Mouse (Mus musculus) A20 (cell line): ENCODE data around the gene Krt33b.

Experiments used
- DNase-seq: peaks from one replicate; pipeline ENCODE4 v3.0.0-alpha.2; 2011; ENCODE audit warnings: low read depth, low spot score

Krt33b gene

GRCm38 (mm10) chr11:99993620-99994383 lies 35.9 kb downstream of the Krt33b start, which contains the start of gene Krtap17-1:
Gene Krtap17-1, minus strand, starts transcription at chr11:99993994.
- no peak for DNase-seq

DNA sequence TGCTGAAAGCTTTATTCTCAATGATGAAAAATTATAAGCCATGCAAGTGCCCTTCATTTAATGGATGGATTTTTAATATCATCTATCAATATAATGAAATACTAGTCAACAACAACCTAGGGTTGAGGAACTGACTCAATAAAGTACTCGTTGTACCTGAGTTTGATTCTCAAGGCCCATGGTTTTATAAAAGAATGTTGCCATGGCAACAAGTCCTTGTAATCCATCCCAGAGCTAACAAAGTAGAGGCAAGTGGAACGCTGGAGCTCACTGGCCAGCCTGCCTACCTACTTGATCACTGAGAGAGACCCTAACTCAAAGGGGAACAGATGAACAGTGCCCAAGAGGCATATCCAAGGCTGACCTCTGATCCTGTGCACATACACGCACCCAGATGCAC lies 39.1 kb downstream of the Krt33b start:
- no peak for DNase-seq

DNA sequence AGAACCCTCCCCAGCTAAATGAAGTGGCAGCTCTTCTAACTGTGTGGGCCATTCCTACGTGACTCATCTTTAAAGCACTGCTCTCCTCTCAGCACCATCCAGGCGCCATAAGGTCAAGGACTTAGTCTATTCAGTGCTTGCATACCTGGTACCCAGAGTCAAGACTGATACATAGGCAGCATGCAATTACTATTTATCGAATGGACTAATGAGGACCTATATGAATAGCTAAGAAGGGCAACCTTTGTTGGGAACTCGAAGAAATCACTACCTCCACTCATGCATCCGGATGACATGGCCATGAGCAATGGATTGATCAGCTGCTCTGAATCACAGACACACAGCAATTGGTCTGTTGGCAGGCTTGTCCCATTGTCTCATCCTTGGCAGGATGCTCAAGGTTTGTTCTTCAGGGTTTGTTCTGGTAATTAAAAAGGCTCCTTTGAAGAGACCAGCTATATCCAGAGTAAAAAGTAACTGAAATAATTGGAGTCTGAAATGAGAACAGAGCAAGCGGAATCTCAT lies 39.7 kb downstream of the Krt33b start:
- no peak for DNase-seq

- DNase-seq, result no peak
Measured at GRCm38 (mm10) chr11:99988530-99988929, 41.1 kb downstream of the Krt33b start.

DNA sequence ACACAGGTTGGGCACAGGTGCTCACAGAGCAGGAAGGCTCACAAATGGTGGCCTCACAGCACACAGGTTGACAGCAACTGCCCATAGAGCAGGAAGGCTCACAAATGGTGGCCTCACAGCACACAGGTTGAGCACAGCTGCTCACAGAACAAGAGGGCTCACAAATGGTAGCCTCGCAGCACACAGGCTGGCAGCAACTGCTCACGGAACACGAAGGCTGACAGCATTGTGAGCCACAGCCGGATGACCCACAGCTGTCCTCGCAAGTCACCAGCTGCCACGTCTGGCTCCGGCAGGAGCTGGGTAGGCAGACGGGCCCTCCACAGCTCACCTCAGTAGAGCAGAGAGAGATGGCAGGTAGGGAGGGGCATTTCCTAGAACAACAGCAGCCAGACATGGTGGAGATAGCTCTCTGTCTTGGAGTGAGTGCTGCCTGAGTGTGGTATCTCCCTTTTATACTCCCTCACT lies 43.5 kb downstream of the Krt33b start, which contains the start of gene Krtap16-1:
TSS of gene Krtap16-1 (minus strand) at position 418 of the 468 bp plus-strand sequence.
- no peak for DNase-seq

DNA sequence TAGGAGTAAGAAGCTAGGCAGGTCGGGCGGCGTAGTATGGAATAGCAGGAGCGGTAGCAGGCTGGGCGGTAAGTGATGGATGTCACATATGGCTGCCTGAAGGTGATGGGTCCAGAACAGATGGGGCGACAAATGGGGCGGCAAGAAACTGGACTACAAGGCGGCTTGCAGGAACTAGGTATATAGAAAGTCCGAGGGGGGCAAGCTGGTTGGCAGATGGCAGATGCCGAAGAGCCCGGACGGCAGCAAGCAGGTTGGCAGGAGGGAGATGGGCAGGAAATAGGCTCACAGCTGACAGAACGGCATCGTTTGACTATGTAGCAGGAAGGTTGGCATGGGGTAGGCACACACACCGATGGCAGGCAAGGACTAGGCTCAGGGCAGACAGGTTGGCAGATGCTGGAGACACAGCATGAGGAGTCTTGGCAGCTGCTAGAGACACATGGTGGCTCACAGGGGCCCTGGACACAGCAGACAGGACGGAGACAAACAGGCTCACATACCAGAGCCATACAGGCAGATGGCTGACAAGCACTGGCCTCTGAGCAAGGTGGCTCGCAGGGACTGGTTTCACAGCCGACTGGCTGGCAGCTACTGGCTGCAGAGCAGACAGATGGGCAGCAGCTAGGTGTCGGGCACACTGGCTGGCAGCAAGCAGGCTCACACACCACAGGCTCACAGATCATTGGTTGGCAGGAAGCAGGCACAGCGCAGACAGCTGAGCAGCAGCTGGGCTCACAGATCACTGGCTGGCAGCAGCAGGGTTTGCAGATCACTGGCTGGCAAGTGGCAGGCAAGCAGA lies 44.2 kb downstream of the Krt33b start:
- no peak for DNase-seq

- DNase-seq, result no peak
Measured at GRCm38 (mm10) chr11:99983442-99983841, 46.2 kb downstream of the Krt33b start.

DNA sequence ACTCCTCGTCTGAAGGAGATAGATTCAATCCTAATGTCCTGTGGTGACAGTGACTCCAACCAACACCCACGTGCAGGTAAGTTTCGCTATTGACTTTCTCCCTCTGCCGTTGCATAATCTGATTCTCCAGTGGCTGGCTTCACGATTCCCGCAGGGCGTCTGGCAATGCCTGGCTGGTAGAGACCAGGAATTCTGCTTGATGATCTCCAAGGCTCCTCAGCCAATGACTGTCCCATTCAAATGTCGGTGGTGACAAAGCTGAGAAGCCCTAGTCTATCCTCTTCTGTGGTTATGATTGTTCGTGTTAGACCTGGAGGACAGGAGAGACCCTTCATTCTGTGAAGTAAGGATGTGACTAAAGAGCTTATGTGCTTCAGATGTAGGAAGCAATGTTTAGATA lies 46.9 kb downstream of the Krt33b start:
- no peak for DNase-seq

- no peak for DNase-seq
Measured at GRCm38 (mm10) chr11:99978953-99979352, 50.7 kb downstream of the Krt33b start, which contains the start of gene Krtap29-1. Gene Krtap29-1, minus strand, starts transcription at chr11:99979053.
